Mouse (Mus musculus): ENCODE measurements around the gene Adgrv1.

GRCm38 (mm10) chr13:81280650-81281229 lies 352.2 kb downstream of the Adgrv1 start:
- TF ChIP-seq CTCF (IDR thresholded peaks at IDR 0.05; ENCODE audit: low read depth): no peak
- TF ChIP-seq EP300 (IDR thresholded peaks at IDR 0.05; ENCODE audit: low read depth): no peak

Data from liver, postnatal 0 days (tissue).